Mouse (Mus musculus) embryonic facial prominence, embryonic 10.5 days (tissue): ENCODE results near the gene Gigyf1. TPM values are rescaled to one million over a fixed set of nuclear protein-coding genes. Genes with fewer than 3 reads are reported as not detected.
A peak's percentile ranks its signal among the peaks of the same experiment; 100 is the strongest.

Source experiments
- DNase-seq: peaks from one replicate; pipeline ENCODE4 v3.0.0-alpha.2; 2017; ENCODE audit warnings: low spot score
- H3K27ac ChIP-seq: fragments of 300-500 bp; sonication (generic); replicated peaks from 2 replicates; pipeline ENCODE4 v1.5.1; 2016; ENCODE audit warnings: mild to moderate bottlenecking
- H3K27me3 ChIP-seq: fragments of 300-500 bp; sonication (generic); replicated peaks from 2 replicates; pipeline ENCODE4 v1.6.1; 2016; ENCODE audit warnings: low read depth, mild to moderate bottlenecking; ENCODE audit not compliant: poor library complexity, severe bottlenecking
- H3K36me3 ChIP-seq: fragments of 300-500 bp; sonication (generic); replicated peaks from 2 replicates; pipeline ENCODE4 v1.6.1; 2016; ENCODE audit warnings: mild to moderate bottlenecking, moderate library complexity
- H3K4me1 ChIP-seq: fragments of 300-500 bp; sonication (generic); 2 replicates; pipeline ENCODE4 v1.6.1; 2016
- H3K4me3 ChIP-seq: fragments of 300-500 bp; sonication (generic); 2 replicates; pipeline ENCODE4 v1.5.1; 2016; ENCODE audit warnings: mild to moderate bottlenecking, moderate library complexity
- H3K9me3 ChIP-seq: fragments of 300-500 bp; sonication (generic); 2 replicates; pipeline ENCODE4 v1.6.1; 2016; ENCODE audit warnings: mild to moderate bottlenecking
- WGBS: fragments of 180-500 bp; shearing (Covaris S2); methylation state at CpG from one replicate; pipeline ENCODE4 v1.1.7; 2016; 5-methylcytosine and 5-hydroxymethylcytosine counted together
- polyA plus RNA-seq: library from polyadenylated mRNA; unstranded; fragments of >200 nt; fragmentation: Nextera tagmentation; extraction: Ambion mirVana; gene quantifications from 2 replicates; pipeline ENCODE4 v1.2.1, GENCODE M21; 2016

The Gigyf1 gene
- polyA plus RNA-seq, result 15.2 and 15.3 TPM in 2 replicates

GRCm38 (mm10) chr5:137518436-137518835 lies at the start of gene Gigyf1:
Gene Gigyf1 (plus strand): TSS chr5:137518548.
- 75% methylated on average over 5 of the region's 5 CpGs for WGBS
- Histone ChIP-seq H3K27ac (no peak within 1 kb of the TSS), H3K27me3 (no peaks in the 10 kb centered on the region), H3K36me3 (peaks cover 84% of the 10 kb centered on the region), H3K9me3 (no peaks in the 10 kb centered on the region), H3K4me3 (no peak within 1 kb of the TSS), H3K4me1 (peaks cover 18% of the 10 kb centered on the region)
- peak; percentile 41 for DNase-seq

DNA sequence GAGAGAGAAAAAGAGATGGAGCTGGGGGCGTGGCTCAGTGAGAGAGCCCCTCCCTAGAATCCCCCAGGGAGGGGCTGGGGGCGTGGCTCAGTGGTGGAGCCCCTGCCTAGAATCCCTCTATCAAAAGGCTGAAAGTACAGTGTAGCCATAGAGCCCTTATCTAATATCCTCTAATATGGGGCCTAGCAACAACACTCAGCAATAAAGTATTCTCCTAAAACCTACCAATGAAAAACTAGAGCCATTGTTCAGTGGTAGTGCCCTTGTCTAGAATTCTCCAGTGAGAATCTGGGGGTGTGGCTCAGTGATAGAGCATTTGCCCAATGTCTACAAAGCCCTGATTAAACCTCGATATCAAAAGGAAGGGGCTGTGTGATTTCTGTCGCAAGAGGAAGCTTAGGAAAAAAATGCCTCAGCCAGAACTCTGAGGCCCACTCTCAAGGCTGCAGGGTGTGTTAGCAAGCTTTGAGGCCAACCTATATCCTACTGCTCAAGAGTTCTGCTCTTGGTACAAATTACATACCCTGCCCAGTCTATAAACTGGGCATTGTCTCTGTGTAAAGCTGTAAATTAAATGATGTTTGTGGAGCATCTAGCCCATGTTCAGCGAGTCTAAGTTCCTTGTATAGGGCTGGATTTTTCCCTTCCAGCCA lies 46.0 kb upstream of the Gigyf1 start:
- no peak overlapping the region for H3K27ac ChIP-seq
- 74% methylated on average over 5 of the region's 5 CpGs for WGBS
- no peak overlapping the region for H3K4me3 ChIP-seq
- H3K9me3 ChIP-seq, result no peaks in the 10 kb centered on the region
- H3K27me3 ChIP-seq, result no peaks in the 10 kb centered on the region
- H3K4me1 ChIP-seq, result peaks cover 12% of the 10 kb centered on the region
- H3K36me3 ChIP-seq, result no peaks in the 10 kb centered on the region
- no peak for DNase-seq

GRCm38 (mm10) chr5:137474351-137474750 lies 44.0 kb upstream of the Gigyf1 start:
- Histone ChIP-seq H3K27ac (peak overlapping the region; percentile 14; the same call in 1 of the 2 replicates), H3K4me3 (no peak overlapping the region), H3K36me3 (no peaks in the 10 kb centered on the region), H3K4me1 (peaks cover 12% of the 10 kb centered on the region), H3K9me3 (no peaks in the 10 kb centered on the region), H3K27me3 (no peaks in the 10 kb centered on the region)
- no peak for DNase-seq
- 16% methylated on average over 2 of the region's 2 CpGs for WGBS

DNA sequence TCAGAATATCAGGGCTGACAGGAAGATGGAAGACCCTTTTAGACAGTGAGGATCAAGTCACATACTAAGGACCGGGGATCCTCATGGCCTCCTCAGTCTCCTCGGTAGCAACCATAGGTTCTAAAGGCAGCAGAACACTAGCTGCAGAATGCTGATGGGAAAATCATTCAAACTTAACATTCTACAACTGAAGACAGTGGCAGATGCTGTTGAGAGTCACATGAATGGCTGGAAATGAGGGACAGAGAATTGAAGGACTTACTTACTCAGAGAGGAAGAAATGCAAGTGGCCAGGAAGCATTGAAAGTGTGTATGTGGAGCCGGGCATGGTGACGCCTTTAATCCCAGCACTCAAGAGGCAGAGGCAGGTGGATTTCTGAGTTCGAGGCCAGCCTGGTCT lies 41.4 kb upstream of the Gigyf1 start, which contains the start of gene Zan:
Gene Zan (minus strand): TSS at position 101 of the 400 bp plus-strand sequence.
- Histone ChIP-seq H3K4me3 (no peak within 1 kb of the TSS), H3K4me1 (peaks cover 20% of the 10 kb centered on the region), H3K36me3 (no peaks in the 10 kb centered on the region), H3K9me3 (no peaks in the 10 kb centered on the region), H3K27me3 (no peaks in the 10 kb centered on the region), H3K27ac (no peak within 1 kb of the TSS)
- no peak for DNase-seq
- 85% methylated on average over 5 of the region's 5 CpGs for WGBS

- DNase-seq, result peak; percentile 79
- H3K36me3 ChIP-seq, result no peaks in the 10 kb centered on the region
- H3K27me3 ChIP-seq, result peaks cover 15% of the 10 kb centered on the region
- H3K9me3 ChIP-seq, result no peaks in the 10 kb centered on the region
- peak overlapping the region; percentile 14; the same call in 1 of the 2 replicates for H3K27ac ChIP-seq
- H3K4me1 ChIP-seq, result peaks cover 29% of the 10 kb centered on the region
- H3K4me3 ChIP-seq, result no peak overlapping the region
These were observed 37.2 kb upstream of the Gigyf1 start for GRCm38 (mm10) chr5:137481138-137481537.

DNA sequence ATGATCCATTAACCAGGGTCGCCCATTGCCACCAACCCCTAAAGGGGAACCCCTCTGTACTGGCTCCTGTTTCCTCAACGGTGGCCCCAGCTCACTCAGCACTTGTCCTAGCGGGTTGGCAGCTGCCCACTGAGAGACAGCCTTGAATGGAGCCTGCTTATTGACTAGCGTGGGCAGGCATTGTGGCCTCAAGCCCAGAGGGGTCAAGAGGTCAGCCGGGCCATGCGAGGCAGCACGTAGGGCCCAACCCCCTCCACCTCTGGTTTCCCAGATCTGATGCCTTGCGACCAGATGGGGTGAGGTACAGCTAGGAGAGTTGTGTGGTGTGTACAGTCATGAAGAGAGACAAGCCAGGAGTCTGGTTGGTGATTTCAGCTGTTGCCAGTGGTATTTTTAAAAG lies 36.5 kb upstream of the Gigyf1 start:
- peak; percentile 41 for DNase-seq
- H3K9me3 ChIP-seq, result no peaks in the 10 kb centered on the region
- H3K4me3 ChIP-seq, result no peak overlapping the region
- H3K4me1 ChIP-seq, result peaks cover 32% of the 10 kb centered on the region
- 19% methylated on average over 8 of the region's 8 CpGs for WGBS
- peaks cover 20% of the 10 kb centered on the region for H3K27me3 ChIP-seq
- H3K36me3 ChIP-seq, result no peaks in the 10 kb centered on the region
- H3K27ac ChIP-seq, result peak overlapping the region; percentile 14; the same call in 1 of the 2 replicates

DNA sequence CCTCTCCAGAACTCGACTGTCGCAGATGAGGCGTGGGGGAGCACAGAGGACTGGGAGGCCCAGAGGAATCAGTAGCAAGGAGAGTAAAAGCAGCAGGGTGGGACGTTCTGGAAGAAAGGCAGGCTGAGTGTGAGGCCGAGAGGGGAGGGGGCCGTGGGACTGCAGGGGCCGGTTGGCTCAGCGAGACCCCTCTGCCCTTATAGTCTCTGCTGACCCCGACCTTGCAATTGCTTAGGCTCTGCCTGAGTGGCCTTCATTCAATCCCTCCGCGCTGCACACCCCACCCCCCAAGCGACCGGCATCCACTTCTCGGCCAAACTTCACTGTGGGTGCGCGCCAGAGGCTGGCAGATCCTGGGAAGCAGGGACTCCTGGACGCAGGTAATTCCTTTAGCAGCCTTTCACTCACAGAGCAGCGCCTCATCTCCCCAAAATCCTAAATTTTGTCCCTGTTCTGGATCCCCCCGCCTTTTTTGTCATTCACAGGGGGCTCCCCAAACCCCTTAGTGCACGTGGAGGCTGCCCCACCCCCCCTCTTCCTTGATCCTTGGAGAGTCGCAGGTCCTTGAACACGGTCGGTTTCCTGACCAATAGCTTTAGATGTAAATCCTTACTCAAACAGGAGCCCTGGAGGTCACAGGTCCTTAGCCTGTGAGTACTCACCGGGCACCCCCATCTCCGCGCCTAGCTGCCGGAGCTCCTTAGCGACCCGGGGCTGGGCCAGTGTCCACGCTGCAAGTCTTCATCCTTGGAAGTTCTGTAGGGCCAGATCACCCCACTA lies 33.1 kb upstream of the Gigyf1 start:
- peak overlapping the region; percentile 81 for H3K27ac ChIP-seq
- peak overlapping the region; percentile 63 for H3K4me3 ChIP-seq
- DNase-seq, result peak; percentile 49
- peaks cover 22% of the 10 kb centered on the region for H3K27me3 ChIP-seq
- WGBS, result 6% methylated on average over 30 of the region's 30 CpGs
- H3K4me1 ChIP-seq, result peaks cover 32% of the 10 kb centered on the region
- no peaks in the 10 kb centered on the region for H3K9me3 ChIP-seq
- no peaks in the 10 kb centered on the region for H3K36me3 ChIP-seq

GRCm38 (mm10) chr5:137485851-137486155 lies 32.5 kb upstream of the Gigyf1 start:
- no peaks in the 10 kb centered on the region for H3K36me3 ChIP-seq
- peaks cover 32% of the 10 kb centered on the region for H3K4me1 ChIP-seq
- WGBS, result 2% methylated on average over 17 of the region's 17 CpGs
- no peaks in the 10 kb centered on the region for H3K9me3 ChIP-seq
- peak overlapping the region; percentile 63 for H3K4me3 ChIP-seq
- DNase-seq, result no peak
- peaks cover 22% of the 10 kb centered on the region for H3K27me3 ChIP-seq
- H3K27ac ChIP-seq, result peak overlapping the region; percentile 81

DNA sequence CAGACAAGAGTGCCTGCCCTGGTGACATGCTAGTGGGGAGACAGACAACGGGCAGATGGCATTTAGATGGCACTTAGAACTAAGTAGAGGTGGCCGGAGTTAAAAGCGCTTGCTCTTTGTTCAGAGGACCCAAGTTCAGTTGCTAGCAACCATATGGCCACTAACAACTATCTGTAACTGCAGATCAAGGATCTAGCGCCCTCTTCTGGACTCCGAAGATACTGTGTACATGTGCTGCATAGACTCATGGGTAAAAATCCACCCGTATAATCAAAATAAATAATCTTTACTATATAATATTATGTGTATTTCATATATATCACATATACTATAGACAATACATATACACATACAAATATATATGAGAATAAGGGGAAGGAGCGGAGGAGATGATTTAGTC lies 30.7 kb upstream of the Gigyf1 start:
- WGBS, result 86% methylated on average over 7 of the region's 7 CpGs
- Histone ChIP-seq H3K4me3 (no peak overlapping the region), H3K4me1 (peaks cover 18% of the 10 kb centered on the region), H3K9me3 (no peaks in the 10 kb centered on the region), H3K27me3 (peaks cover 22% of the 10 kb centered on the region), H3K36me3 (no peaks in the 10 kb centered on the region), H3K27ac (no peak overlapping the region)
- no peak for DNase-seq

GRCm38 (mm10) chr5:137491559-137491958 lies 26.8 kb upstream of the Gigyf1 start:
- H3K4me1 ChIP-seq, result no peaks in the 10 kb centered on the region
- 69% methylated on average over 4 of the region's 4 CpGs for WGBS
- H3K27ac ChIP-seq, result no peak overlapping the region
- H3K36me3 ChIP-seq, result no peaks in the 10 kb centered on the region
- peaks cover 6% of the 10 kb centered on the region; the same call in 1 of the 2 replicates for H3K27me3 ChIP-seq
- DNase-seq, result no peak
- no peak overlapping the region for H3K4me3 ChIP-seq
- H3K9me3 ChIP-seq, result no peaks in the 10 kb centered on the region

DNA sequence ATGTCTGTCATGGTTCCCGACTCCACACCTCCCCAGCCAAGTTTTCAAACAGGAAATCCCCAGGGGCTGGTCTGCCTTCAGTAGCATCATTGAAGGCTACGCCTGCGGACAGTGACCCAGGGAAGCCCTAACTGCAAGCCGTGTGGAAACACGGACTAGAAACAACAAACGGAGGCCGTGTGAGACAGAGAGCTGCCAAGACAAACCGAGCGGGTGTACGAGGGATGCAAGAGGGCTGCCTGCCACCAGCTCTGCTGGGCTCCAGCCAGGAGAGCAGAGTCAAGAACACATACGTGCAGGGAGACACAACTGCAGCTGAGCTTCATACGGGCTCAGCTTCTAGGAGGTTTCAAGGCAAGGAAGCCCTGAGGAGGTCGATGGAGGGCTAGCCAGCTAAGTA lies 24.5 kb upstream of the Gigyf1 start:
- Histone ChIP-seq H3K27ac (no peak overlapping the region), H3K4me3 (no peak overlapping the region), H3K27me3 (no peaks in the 10 kb centered on the region), H3K9me3 (no peaks in the 10 kb centered on the region), H3K4me1 (no peaks in the 10 kb centered on the region), H3K36me3 (no peaks in the 10 kb centered on the region)
- WGBS, result 76% methylated on average over 13 of the region's 13 CpGs
- no peak for DNase-seq

GRCm38 (mm10) chr5:137500186-137500585 lies 18.2 kb upstream of the Gigyf1 start:
- Histone ChIP-seq H3K4me3 (no peak overlapping the region), H3K4me1 (peaks cover 17% of the 10 kb centered on the region), H3K27ac (no peak overlapping the region), H3K36me3 (peaks cover 18% of the 10 kb centered on the region), H3K27me3 (no peaks in the 10 kb centered on the region), H3K9me3 (no peaks in the 10 kb centered on the region)
- DNase-seq, result no peak
- WGBS, result 94% methylated on average over 7 of the region's 7 CpGs
